Mouse (Mus musculus) thymus, postnatal 14 days (tissue): ENCODE measurements around the gene Fam71a.

Experiments
- DNase-seq: peaks from one replicate; pipeline ENCODE4 v3.0.0; 2021

The Fam71a gene

GRCm38 (mm10) chr1:191122744-191123143 lies 41.9 kb downstream of the Fam71a start:
- no peak for DNase-seq

- DNase-seq: no peak
These were observed 48.9 kb downstream of the Fam71a start for GRCm38 (mm10) chr1:191115514-191116238.

- no peak for DNase-seq
These were observed 49.7 kb downstream of the Fam71a start for GRCm38 (mm10) chr1:191114868-191115267.
